Mouse (Mus musculus) forebrain, embryonic 14.5 days (tissue): ENCODE measurements around the gene Cdc25b. TPM values are rescaled to one million over a fixed set of nuclear protein-coding genes. Genes with fewer than 3 reads are reported as not detected.

ENCODE experiments used
- ATAC-seq: fragments of 200-750 bp; cut with Nextera tagmentation; 2 replicates; pipeline ENCODE4 v1.8.0; 2017; ENCODE audit warnings: mild to moderate bottlenecking, moderate library complexity
- DNase-seq: peaks from one replicate; pipeline ENCODE4 v3.0.0-alpha.2; 2015; ENCODE audit warnings: low spot score
- H3K27ac ChIP-seq: fragments of 300-500 bp; sonication (generic); 2 replicates; pipeline ENCODE4 v1.5.1; 2014; ENCODE audit warnings: low read depth, mild to moderate bottlenecking, control low read depth, low read length, moderate library complexity
- H3K27me3 ChIP-seq: fragments of 300-500 bp; sonication (generic); replicated peaks from 2 replicates; pipeline ENCODE4 v1.6.1; 2014; ENCODE audit warnings: low read length, control low read depth, mixed read lengths; ENCODE audit not compliant: control insufficient read depth, insufficient read depth
- H3K36me3 ChIP-seq: fragments of 300-500 bp; sonication (generic); 2 replicates; pipeline ENCODE4 v1.6.1; 2014; ENCODE audit warnings: low read length, control low read depth; ENCODE audit not compliant: control insufficient read depth, insufficient read depth
- H3K4me1 ChIP-seq: fragments of 300-500 bp; sonication (generic); 2 replicates; pipeline ENCODE4 v1.6.1; 2014; ENCODE audit warnings: antibody characterized with exemption, low read length, control low read depth; ENCODE audit not compliant: control insufficient read depth, insufficient read depth
- H3K4me2 ChIP-seq: fragments of 300-500 bp; sonication (generic); 2 replicates; pipeline ENCODE4 v1.6.1; 2014; ENCODE audit warnings: mild to moderate bottlenecking, control low read depth, low read length
- H3K4me3 ChIP-seq: fragments of 300-500 bp; sonication (generic); 2 replicates; pipeline ENCODE4 v1.5.1; 2014; ENCODE audit warnings: low read depth, low read length, control low read depth
- H3K9ac ChIP-seq: fragments of 300-500 bp; sonication (generic); 2 replicates; pipeline ENCODE4 v1.6.1; 2014; ENCODE audit warnings: mild to moderate bottlenecking, low read length, control low read depth, moderate library complexity
- H3K9me3 ChIP-seq: fragments of 300-500 bp; sonication (generic); replicated peaks from 2 replicates; pipeline ENCODE4 v1.6.1; 2016; ENCODE audit warnings: low read length, control low read depth, mixed read lengths; ENCODE audit not compliant: control insufficient read depth
- WGBS: fragments of 180-500 bp; shearing (Covaris S2); extraction: QIAGEN DNeasy Blood & Tissue Kit; methylation state at CpG from one replicate; pipeline ENCODE4 v1.1.7; 2014; 5-methylcytosine and 5-hydroxymethylcytosine counted together
- polyA plus RNA-seq: library from polyadenylated mRNA; unstranded; fragments of >200 nt; fragmentation: Nextera tagmentation; extraction: Ambion mirVana; gene quantifications from 2 replicates; pipeline ENCODE4 v1.2.1, GENCODE M21; 2014

Gene Cdc25b
- polyA plus RNA-seq, 1 experiment from 2014 or later = 32.0 TPM

- peak overlapping the region; percentile 74; the same call in 1 of the 2 replicates for H3K9ac ChIP-seq
- DNase-seq (no peak), ATAC-seq (no peak)
- no peaks in the 10 kb centered on the region for H3K9me3 ChIP-seq
- H3K4me1 ChIP-seq = peaks cover 10% of the 10 kb centered on the region
- H3K27me3 ChIP-seq = no peaks in the 10 kb centered on the region
- H3K27ac ChIP-seq = no peak overlapping the region; the same call in 1 of the 2 replicates
- whole genome bisulfite sequencing = 75% methylated on average over 4 of the region's 4 CpGs
- no peak overlapping the region for H3K4me3 ChIP-seq
- H3K36me3 ChIP-seq = peaks cover 11% of the 10 kb centered on the region; the same call in 1 of the 2 replicates
- H3K4me2 ChIP-seq = peak overlapping the region; percentile 50
Observed at GRCm38 (mm10) chr2:131209125-131209795, 22.5 kb downstream of the Cdc25b start.

- DNase-seq (peak; percentile 95), ATAC-seq (peak; percentile 98)
- Histone ChIP-seq H3K27me3 (no peaks in the 10 kb centered on the region), H3K4me3 (peak overlapping the region; percentile 49), H3K9ac (peak overlapping the region; percentile 74), H3K9me3 (no peaks in the 10 kb centered on the region), H3K27ac (peak overlapping the region; percentile 72), H3K36me3 (peaks cover 11% of the 10 kb centered on the region; the same call in 1 of the 2 replicates), H3K4me1 (peaks cover 10% of the 10 kb centered on the region), H3K4me2 (peak overlapping the region; percentile 50)
- 2% methylated on average over 50 of the region's 50 CpGs for WGBS
Observed at GRCm38 (mm10) chr2:131209969-131210792, 23.4 kb downstream of the Cdc25b start.

- Histone ChIP-seq H3K4me3 (peak overlapping the region; percentile 49), H3K27me3 (no peaks in the 10 kb centered on the region), H3K4me1 (peaks cover 10% of the 10 kb centered on the region), H3K36me3 (peaks cover 11% of the 10 kb centered on the region; the same call in 1 of the 2 replicates), H3K27ac (no peak overlapping the region), H3K9me3 (no peaks in the 10 kb centered on the region), H3K4me2 (peak overlapping the region; percentile 50), H3K9ac (peak overlapping the region; percentile 74)
- ATAC-seq = no peak
- DNase-seq = no peak
- WGBS = 69% methylated on average over 9 of the region's 9 CpGs
Observed at GRCm38 (mm10) chr2:131211026-131211615, 24.4 kb downstream of the Cdc25b start.

- no peak overlapping the region for H3K9ac ChIP-seq
- H3K9me3 ChIP-seq = no peaks in the 10 kb centered on the region
- H3K27ac ChIP-seq = no peak overlapping the region
- peaks cover 11% of the 10 kb centered on the region; the same call in 1 of the 2 replicates for H3K36me3 ChIP-seq
- WGBS = 81% methylated on average over 7 of the region's 7 CpGs
- H3K4me3 ChIP-seq = no peak overlapping the region
- DNase-seq = no peak
- H3K4me2 ChIP-seq = no peak overlapping the region
- H3K27me3 ChIP-seq = no peaks in the 10 kb centered on the region
- peaks cover 10% of the 10 kb centered on the region for H3K4me1 ChIP-seq
- no peak for ATAC-seq
Observed at GRCm38 (mm10) chr2:131213773-131214172, 27.0 kb downstream of the Cdc25b start.

- H3K4me1 ChIP-seq = peaks cover 1% of the 10 kb centered on the region
- no peak overlapping the region for H3K9ac ChIP-seq
- peaks cover 11% of the 10 kb centered on the region; the same call in 1 of the 2 replicates for H3K36me3 ChIP-seq
- H3K9me3 ChIP-seq = no peaks in the 10 kb centered on the region
- no peak overlapping the region for H3K4me3 ChIP-seq
- H3K4me2 ChIP-seq = no peak overlapping the region
- no peak for DNase-seq
- 94% methylated on average over 7 of the region's 7 CpGs for WGBS
- no peaks in the 10 kb centered on the region for H3K27me3 ChIP-seq
- H3K27ac ChIP-seq = no peak overlapping the region
- ATAC-seq = no peak
Observed at GRCm38 (mm10) chr2:131215941-131216858, 29.5 kb downstream of the Cdc25b start.

- Histone ChIP-seq H3K27ac (no peak overlapping the region), H3K27me3 (no peaks in the 10 kb centered on the region), H3K4me2 (no peak overlapping the region), H3K9ac (no peak overlapping the region), H3K36me3 (no peaks in the 10 kb centered on the region), H3K9me3 (no peaks in the 10 kb centered on the region), H3K4me1 (no peaks in the 10 kb centered on the region), H3K4me3 (no peak overlapping the region)
- no peak for ATAC-seq
- WGBS = 83% methylated on average over 4 of the region's 4 CpGs
- DNase-seq = no peak
Observed at GRCm38 (mm10) chr2:131220030-131220429, 33.3 kb downstream of the Cdc25b start.

GRCm38 (mm10) chr2:131221853-131222515, 35.2 kb downstream of the Cdc25b start:
- no peaks in the 10 kb centered on the region for H3K36me3 ChIP-seq
- no peak overlapping the region for H3K27ac ChIP-seq
- DNase-seq (no peak), ATAC-seq (no peak)
- H3K4me2 ChIP-seq = no peak overlapping the region
- H3K9ac ChIP-seq = no peak overlapping the region
- no peak overlapping the region for H3K4me3 ChIP-seq
- 84% methylated on average over 3 of the region's 3 CpGs for WGBS
- no peaks in the 10 kb centered on the region for H3K4me1 ChIP-seq
- no peaks in the 10 kb centered on the region for H3K9me3 ChIP-seq
- H3K27me3 ChIP-seq = no peaks in the 10 kb centered on the region

- H3K4me1 ChIP-seq = no peaks in the 10 kb centered on the region
- H3K36me3 ChIP-seq = no peaks in the 10 kb centered on the region
- no peaks in the 10 kb centered on the region for H3K27me3 ChIP-seq
- no peak overlapping the region for H3K27ac ChIP-seq
- no peak overlapping the region for H3K4me2 ChIP-seq
- ATAC-seq (no peak), DNase-seq (no peak)
- H3K4me3 ChIP-seq = no peak overlapping the region
- H3K9me3 ChIP-seq = no peaks in the 10 kb centered on the region
- 62% methylated on average over 5 of the region's 5 CpGs for WGBS
- H3K9ac ChIP-seq = no peak overlapping the region
Observed at GRCm38 (mm10) chr2:131222562-131222961, 35.8 kb downstream of the Cdc25b start.
